ENCODE assay signal across 27 mouse cellular contexts in the genomic region with DNA sequence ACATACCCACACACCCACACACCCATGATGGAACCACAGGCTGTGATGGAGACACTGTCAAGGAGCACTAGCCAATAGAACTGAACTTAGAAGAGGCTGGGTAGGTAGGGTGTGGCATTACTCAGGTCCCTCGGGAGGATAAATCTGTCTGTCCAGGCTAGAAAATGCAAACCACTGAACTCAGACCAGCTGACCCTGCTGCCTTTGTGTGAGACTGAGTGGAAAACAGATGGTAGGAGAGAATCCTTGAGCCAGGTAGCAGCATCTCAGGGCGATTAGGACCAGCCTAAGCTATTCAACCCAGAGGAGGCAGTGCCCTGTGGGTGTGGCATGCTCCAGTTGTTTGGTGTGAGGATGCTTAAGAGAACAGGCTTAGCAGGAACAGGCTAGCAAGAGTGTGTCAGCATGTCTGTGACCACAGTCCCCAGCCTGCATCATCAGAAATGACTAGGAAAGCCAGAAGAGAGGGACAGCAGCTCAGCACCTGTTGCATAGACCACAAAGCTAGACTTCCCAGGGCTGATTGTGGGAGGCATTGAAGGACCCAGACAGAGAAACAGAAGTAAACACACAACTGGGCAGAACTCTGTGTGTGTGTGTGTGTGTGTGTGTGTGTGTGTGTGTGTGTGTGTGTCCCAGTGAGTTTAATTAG.
DNase-seq lines count a peak whose midpoint lies in the region; ATAC-seq lines count a peak whose summit lies in the region.
"Had no signal": no experiment of that assay in that cellular context is flagged by ENCODE, and none has a peak within 500 bp of the region (broad histone marks: within the 10 kb centered on the region; RNA-seq: fewer than 3 reads in every experiment).

No protein-coding gene starts in this region.

- no peaks in the 10 kb centered on the region for H3K27me3 ChIP-seq in kidney, embryonic 14.5 days (ENCODE audit: control insufficient read depth, insufficient read depth, low read length)
- H3K27me3 ChIP-seq: embryonic facial prominence, embryonic 13.5 days; forebrain, embryonic 13.5 days; heart, embryonic 15.5 days; limb, embryonic 15.5 days; neural tube, embryonic 15.5 days had no signal

- ATAC-seq in megakaryocyte progenitor cell, adult 5-6 weeks (replicated peaks; ENCODE audit: poor library complexity): peak; percentile 48
- ATAC-seq in kidney, embryonic 14.5 days (ENCODE audit: low FRiP score, low TSS enrichment): no peak
- ATAC-seq: forebrain, embryonic 13.5 days; hindbrain, embryonic 16.5 days; midbrain, embryonic 16.5 days had no signal

- H3K9ac ChIP-seq in kidney, embryonic 14.5 days (ENCODE audit: low read depth, low read length): no peak overlapping the region
- H3K9ac ChIP-seq: forebrain, embryonic 13.5 days; heart, embryonic 15.5 days; limb, embryonic 15.5 days; liver, embryonic 14.5 days; lung, embryonic 14.5 days; neural tube, embryonic 15.5 days had no signal

- H3K36me3 ChIP-seq in kidney, embryonic 14.5 days (ENCODE audit: control insufficient read depth, insufficient read depth, low read length): no peaks in the 10 kb centered on the region
- H3K36me3 ChIP-seq: embryonic facial prominence, embryonic 13.5 days; heart, embryonic 15.5 days; limb, embryonic 15.5 days; neural tube, embryonic 15.5 days had no signal

- 66% methylated on average over 2 of the region's 2 CpGs for WGBS in kidney, embryonic 14.5 days

- no peaks in the 10 kb centered on the region for H3K9me3 ChIP-seq in kidney, embryonic 14.5 days (ENCODE audit: control insufficient read depth, low read length)
- H3K9me3 ChIP-seq: embryonic facial prominence, embryonic 13.5 days; forebrain, embryonic 13.5 days; heart, embryonic 15.5 days; limb, embryonic 15.5 days; neural tube, embryonic 15.5 days had no signal

- no peak overlapping the region for H3K4me3 ChIP-seq in kidney, embryonic 14.5 days (ENCODE audit: low read length)
- H3K4me3 ChIP-seq: embryonic facial prominence, embryonic 13.5 days; erythroblast, embryonic 14.5 days; forebrain, embryonic 13.5 days; gastrocnemius, adult 2 months; heart, embryonic 15.5 days; left cerebral cortex, adult 2 months; limb, embryonic 15.5 days; neural tube, embryonic 15.5 days had no signal

- H3K4me1 ChIP-seq in kidney, embryonic 14.5 days (ENCODE audit: control insufficient read depth, insufficient read depth, low read length): peaks cover 34% of the 10 kb centered on the region

- peak; percentile 76 for DNase-seq in 3T3-L1 (ENCODE audit: low read depth, low spot score)
- peak; percentile 8 to 20 for DNase-seq in B cell, adult 2 months
- peak; percentile 6 for DNase-seq in T-cell, adult 2 months (ENCODE audit: low spot score)
- no peak for DNase-seq in embryo, embryonic 11 days
- DNase-seq in c-Kit-positive CD71-positive TER-119-positive erythroid progenitor cells, embryonic 14.5 days (ENCODE audit: low spot score): no peak
- DNase-seq in layer of hippocampus, adult 9-10 months (ENCODE audit: low spot score): no peak
- DNase-seq: adrenal gland, postnatal 25 days; cerebellum, postnatal 10 days; gastrocnemius, adult 2 months; heart, postnatal 4 days; kidney, adult 11 months; kidney, postnatal 4 days; left cerebral cortex, postnatal 4 days; lung, embryonic 14.5 days; thymus, postnatal 36 days had no signal

- no peak overlapping the region for H3K4me2 ChIP-seq in kidney, embryonic 14.5 days (replicated peaks; ENCODE audit: low read depth, low read length)
- H3K4me2 ChIP-seq: embryonic facial prominence, embryonic 13.5 days; forebrain, embryonic 13.5 days; heart, embryonic 15.5 days; limb, embryonic 15.5 days; lung, embryonic 14.5 days; neural tube, embryonic 15.5 days had no signal

- no peak overlapping the region for H3K27ac ChIP-seq in kidney, embryonic 14.5 days (ENCODE audit: low read depth, low read length)
- H3K27ac ChIP-seq: forebrain, embryonic 13.5 days; gastrocnemius, adult 2 months; heart, embryonic 15.5 days; left cerebral cortex, adult 2 months; liver, embryonic 14.5 days; neural tube, embryonic 15.5 days had no signal

Comparison
In these comparisons a context has a peak if more than half of its experiments do, and no peak if none do; other contexts are left out.
1. DNase-seq: peak in 3T3-L1 (single experiment), B cell, adult 2 months (2 of 2) and T-cell, adult 2 months (single experiment); none in embryo, embryonic 11 days (single experiment), c-Kit-positive CD71-positive TER-119-positive erythroid progenitor cells, embryonic 14.5 days (single experiment) and layer of hippocampus, adult 9-10 months (single experiment).